Mouse (Mus musculus) liver, embryonic 16.5 days (tissue): ENCODE data around the gene Dnmbp. TPM values are rescaled to one million over a fixed set of nuclear protein-coding genes. Genes with fewer than 3 reads are reported as not detected.

Experiments
- ATAC-seq: fragments of 200-750 bp; cut with Nextera tagmentation; 2 replicates; pipeline ENCODE4 v1.8.0; 2017; ENCODE audit warnings: low read depth, mild to moderate bottlenecking, moderate number of reproducible peaks, moderate library complexity
- H3K27ac ChIP-seq: fragments of 300-500 bp; sonication (generic); 2 replicates; pipeline ENCODE4 v1.5.1; 2014; ENCODE audit warnings: mild to moderate bottlenecking, low read length
- H3K27me3 ChIP-seq: fragments of 300-500 bp; sonication (generic); 2 replicates; pipeline ENCODE4 v1.6.1; 2014; ENCODE audit warnings: low read depth, low read length, mixed read lengths; ENCODE audit not compliant: control insufficient read depth, insufficient read depth
- H3K36me3 ChIP-seq: fragments of 300-500 bp; sonication (generic); 2 replicates; pipeline ENCODE4 v1.6.1; 2014; ENCODE audit warnings: mild to moderate bottlenecking; ENCODE audit not compliant: control insufficient read depth, insufficient read depth
- H3K4me1 ChIP-seq: fragments of 300-500 bp; sonication (generic); 2 replicates; pipeline ENCODE4 v1.6.1; 2014; ENCODE audit warnings: low read depth, low read length, mixed read lengths; ENCODE audit not compliant: control insufficient read depth
- H3K4me2 ChIP-seq: fragments of 300-500 bp; sonication (generic); 2 replicates; pipeline ENCODE4 v1.6.1; 2014; ENCODE audit warnings: low read depth, low read length, mixed read lengths
- H3K4me3 ChIP-seq: fragments of 300-500 bp; sonication (generic); 2 replicates; pipeline ENCODE4 v1.5.1; 2014; ENCODE audit warnings: low read depth, mild to moderate bottlenecking, low read length
- H3K9ac ChIP-seq: fragments of 300-500 bp; sonication (generic); 2 replicates; pipeline ENCODE4 v1.6.1; 2014; ENCODE audit warnings: low read depth, low read length
- H3K9me3 ChIP-seq: fragments of 300-500 bp; sonication (generic); replicated peaks from 2 replicates; pipeline ENCODE4 v1.6.1; 2016; ENCODE audit warnings: low read length; ENCODE audit not compliant: control insufficient read depth
- WGBS: fragments of 180-500 bp; shearing (Covaris S2); extraction: QIAGEN DNeasy Blood & Tissue Kit; methylation state at CpG from one replicate; pipeline ENCODE4 v1.1.7; 2014; ENCODE audit not compliant: insufficient replicate concordance; 5-methylcytosine and 5-hydroxymethylcytosine counted together
- polyA plus RNA-seq: library from polyadenylated mRNA; unstranded; fragments of >200 nt; fragmentation: Nextera tagmentation; extraction: Ambion mirVana; gene quantifications from 2 replicates; pipeline ENCODE4 v1.2.1, GENCODE M21; 2015

Gene Dnmbp
- polyA plus RNA-seq, 1 experiment from 2014 or later = 3.2 TPM

GRCm38 (mm10) chr19:43972129-43972528 lies 32.1 kb upstream of the Dnmbp start:
- H3K4me1 ChIP-seq = no peaks in the 10 kb centered on the region
- no peaks in the 10 kb centered on the region for H3K9me3 ChIP-seq
- H3K4me2 ChIP-seq = no peak overlapping the region
- H3K27ac ChIP-seq = no peak overlapping the region
- no peak overlapping the region for H3K4me3 ChIP-seq
- ATAC-seq = no peak
- H3K9ac ChIP-seq = no peak overlapping the region
- WGBS = 71% methylated on average over 8 of the region's 8 CpGs
- H3K27me3 ChIP-seq = no peaks in the 10 kb centered on the region
- no peaks in the 10 kb centered on the region for H3K36me3 ChIP-seq

- H3K4me1 ChIP-seq = no peaks in the 10 kb centered on the region
- H3K27ac ChIP-seq = no peak overlapping the region
- ATAC-seq = no peak
- no peaks in the 10 kb centered on the region for H3K27me3 ChIP-seq
- no peaks in the 10 kb centered on the region for H3K9me3 ChIP-seq
- H3K36me3 ChIP-seq = no peaks in the 10 kb centered on the region
- no peak overlapping the region for H3K9ac ChIP-seq
- no peak overlapping the region for H3K4me2 ChIP-seq
- 54% methylated on average over 10 of the region's 11 CpGs for WGBS
- H3K4me3 ChIP-seq = no peak overlapping the region
Measured at GRCm38 (mm10) chr19:43968436-43969026, 28.5 kb upstream of the Dnmbp start.

- Histone ChIP-seq H3K4me1 (no peaks in the 10 kb centered on the region), H3K9ac (no peak overlapping the region), H3K27me3 (no peaks in the 10 kb centered on the region), H3K27ac (no peak overlapping the region), H3K36me3 (no peaks in the 10 kb centered on the region), H3K4me2 (no peak overlapping the region), H3K9me3 (no peaks in the 10 kb centered on the region), H3K4me3 (no peak overlapping the region)
- no peak for ATAC-seq
- WGBS = 47% methylated on average over 2 of the region's 2 CpGs
Measured at GRCm38 (mm10) chr19:43966481-43966880, 26.5 kb upstream of the Dnmbp start.

- Histone ChIP-seq H3K36me3 (peaks cover 3% of the 10 kb centered on the region; the same call in 1 of the 2 replicates), H3K27ac (peak overlapping the region; percentile 33; the same call in 1 of the 2 replicates), H3K9me3 (no peaks in the 10 kb centered on the region), H3K9ac (no peak overlapping the region), H3K4me3 (no peak overlapping the region), H3K4me2 (peak overlapping the region; percentile 24), H3K4me1 (no peaks in the 10 kb centered on the region), H3K27me3 (no peaks in the 10 kb centered on the region)
- 50% methylated on average over 11 of the region's 11 CpGs for WGBS
- ATAC-seq = no peak
Measured at GRCm38 (mm10) chr19:43965496-43966085, 25.6 kb upstream of the Dnmbp start.

GRCm38 (mm10) chr19:43962795-43963194 lies 22.8 kb upstream of the Dnmbp start:
- 50% methylated on average over 9 of the region's 9 CpGs for WGBS
- no peak overlapping the region for H3K27ac ChIP-seq
- H3K9ac ChIP-seq = no peak overlapping the region
- no peak overlapping the region for H3K4me2 ChIP-seq
- ATAC-seq = no peak
- H3K27me3 ChIP-seq = no peaks in the 10 kb centered on the region
- no peaks in the 10 kb centered on the region for H3K9me3 ChIP-seq
- H3K4me1 ChIP-seq = no peaks in the 10 kb centered on the region
- peaks cover 3% of the 10 kb centered on the region for H3K36me3 ChIP-seq
- H3K4me3 ChIP-seq = no peak overlapping the region

GRCm38 (mm10) chr19:43961185-43961584 lies 21.2 kb upstream of the Dnmbp start:
- Histone ChIP-seq H3K4me2 (no peak overlapping the region), H3K4me3 (no peak overlapping the region), H3K27ac (no peak overlapping the region), H3K27me3 (no peaks in the 10 kb centered on the region), H3K36me3 (peaks cover 3% of the 10 kb centered on the region), H3K9ac (no peak overlapping the region), H3K4me1 (no peaks in the 10 kb centered on the region), H3K9me3 (no peaks in the 10 kb centered on the region)
- WGBS = 59% methylated on average over 2 of the region's 2 CpGs
- no peak for ATAC-seq

- no peak overlapping the region for H3K4me2 ChIP-seq
- WGBS = 68% methylated on average over 11 of the region's 11 CpGs
- no peak overlapping the region for H3K9ac ChIP-seq
- peaks cover 3% of the 10 kb centered on the region for H3K36me3 ChIP-seq
- H3K27me3 ChIP-seq = no peaks in the 10 kb centered on the region
- H3K4me1 ChIP-seq = no peaks in the 10 kb centered on the region
- H3K4me3 ChIP-seq = no peak overlapping the region
- H3K9me3 ChIP-seq = no peaks in the 10 kb centered on the region
- H3K27ac ChIP-seq = no peak overlapping the region
- no peak for ATAC-seq
Measured at GRCm38 (mm10) chr19:43960014-43960413, 20.0 kb upstream of the Dnmbp start.

- H3K9me3 ChIP-seq = no peaks in the 10 kb centered on the region
- H3K36me3 ChIP-seq = peaks cover 3% of the 10 kb centered on the region
- no peaks in the 10 kb centered on the region for H3K4me1 ChIP-seq
- no peak overlapping the region for H3K27ac ChIP-seq
- WGBS = 22% methylated on average over 2 of the region's 2 CpGs
- H3K9ac ChIP-seq = no peak overlapping the region
- no peak overlapping the region for H3K4me3 ChIP-seq
- H3K27me3 ChIP-seq = no peaks in the 10 kb centered on the region
- H3K4me2 ChIP-seq = no peak overlapping the region
- ATAC-seq = peak; percentile 47
Measured at GRCm38 (mm10) chr19:43959162-43959561, 19.2 kb upstream of the Dnmbp start.

- no peaks in the 10 kb centered on the region for H3K9me3 ChIP-seq
- ATAC-seq = no peak
- no peak overlapping the region for H3K4me2 ChIP-seq
- no peaks in the 10 kb centered on the region for H3K4me1 ChIP-seq
- H3K27ac ChIP-seq = no peak overlapping the region
- WGBS = 65% methylated on average over 4 of the region's 4 CpGs
- peaks cover 3% of the 10 kb centered on the region for H3K36me3 ChIP-seq
- no peaks in the 10 kb centered on the region for H3K27me3 ChIP-seq
- H3K9ac ChIP-seq = no peak overlapping the region
- H3K4me3 ChIP-seq = no peak overlapping the region
Measured at GRCm38 (mm10) chr19:43957881-43958280, 17.9 kb upstream of the Dnmbp start.
